Mouse (Mus musculus) kidney, adult 2 months (tissue): ENCODE data around the gene Bckdha.

ENCODE experiments used
- CTCF ChIP-seq: fragments of 200-500 bp; conservative IDR thresholded peaks from 2 replicates; pipeline ENCODE4 v1.5.1; 2011; ENCODE audit warnings: low read depth, mild to moderate bottlenecking, control low read depth, low read length, moderate library complexity, mixed read lengths; ENCODE audit not compliant: insufficient read depth, insufficient read length
- POLR2A ChIP-seq: fragments of 200-500 bp; IDR thresholded peaks from one replicate; pipeline ENCODE4 v1.6.1; 2011; ENCODE audit warnings: low read depth, low read length, control low read depth

GRCm38 (mm10) chr7:25705801-25706251 lies 47.0 kb upstream of the Bckdha start:
- TF ChIP-seq CTCF: no peak
- TF ChIP-seq POLR2A: no peak
